Mouse (Mus musculus) cerebellum, postnatal 4 days (tissue): ENCODE measurements at regions not wholly inside any gene's neighbourhood (a gene's known extent, or its start where the extent isn't known, plus 50 kb on each side); places are given as distances from the start of the nearest gene placed in this dataset.

ENCODE experiments used
- DNase-seq, 2 experiments: peaks; one replicate each; pipeline ENCODE4 v3.0.0; 2022; ENCODE audit warnings: low spot score in 2 of 2, mixed read lengths in 1 of 2

GRCm38 (mm10) chr3:115599281-115599680, 115.6 kb downstream of the S1pr1 start:
- DNase-seq = no peak

GRCm38 (mm10) chr3:115596523-115596922, 118.3 kb downstream of the S1pr1 start:
- DNase-seq = peak; percentile 29 to 53

- DNase-seq = no peak
Measured at GRCm38 (mm10) chr3:115590716-115591115, 124.2 kb downstream of the S1pr1 start.

GRCm38 (mm10) chr3:115588585-115588984, 126.3 kb downstream of the S1pr1 start:
- DNase-seq = no peak

GRCm38 (mm10) chr3:115580131-115580932, 134.5 kb downstream of the S1pr1 start:
- no peak for DNase-seq

GRCm38 (mm10) chr3:115575371-115575770, 139.5 kb downstream of the S1pr1 start:
- no peak for DNase-seq

- DNase-seq = no peak
Measured at GRCm38 (mm10) chr3:115562735-115563134, 152.1 kb downstream of the S1pr1 start.

GRCm38 (mm10) chr3:115554809-115555708, 159.8 kb downstream of the S1pr1 start:
- DNase-seq = no peak

- no peak for DNase-seq
Measured at GRCm38 (mm10) chr3:115553848-115554515, 160.9 kb downstream of the S1pr1 start.

- DNase-seq = peak in 1 of 2 experiments; percentile 11
Measured at GRCm38 (mm10) chr3:115541789-115542188, 173.1 kb downstream of the S1pr1 start.

GRCm38 (mm10) chr3:115538355-115538754, 176.5 kb downstream of the S1pr1 start:
- no peak for DNase-seq

GRCm38 (mm10) chr3:115532141-115532735, 182.6 kb downstream of the S1pr1 start:
- DNase-seq = no peak

GRCm38 (mm10) chr3:115530441-115530840, 184.4 kb downstream of the S1pr1 start:
- no peak for DNase-seq

- peak in 1 of 2 experiments; percentile 16 for DNase-seq
Measured at GRCm38 (mm10) chr3:115529918-115530317, 185.0 kb downstream of the S1pr1 start.

GRCm38 (mm10) chr3:115523515-115523914, 191.4 kb downstream of the S1pr1 start:
- no peak for DNase-seq

GRCm38 (mm10) chr3:115515645-115516044, 199.2 kb downstream of the S1pr1 start:
- DNase-seq = no peak

GRCm38 (mm10) chr3:115509658-115510057, 205.2 kb downstream of the S1pr1 start:
- no peak for DNase-seq

- no peak for DNase-seq
Measured at GRCm38 (mm10) chr3:115497420-115497819, 217.5 kb downstream of the S1pr1 start.

- no peak for DNase-seq
Measured at GRCm38 (mm10) chr3:115496110-115496509, 218.8 kb downstream of the S1pr1 start.

- no peak for DNase-seq
Measured at GRCm38 (mm10) chr3:115495692-115496091, 219.2 kb downstream of the S1pr1 start.

- DNase-seq = no peak
Measured at GRCm38 (mm10) chr3:115468980-115469379, 245.9 kb downstream of the S1pr1 start.

GRCm38 (mm10) chr3:115467850-115468249, 247.0 kb downstream of the S1pr1 start:
- DNase-seq = no peak
